Mouse (Mus musculus): ENCODE measurements at regions not wholly inside any gene's neighbourhood (a gene's known extent, or its start where the extent isn't known, plus 50 kb on each side); places are given as distances from the start of the nearest gene placed in this dataset.
A peak's percentile ranks its signal among the peaks of the same experiment; 100 is the strongest.

DNA sequence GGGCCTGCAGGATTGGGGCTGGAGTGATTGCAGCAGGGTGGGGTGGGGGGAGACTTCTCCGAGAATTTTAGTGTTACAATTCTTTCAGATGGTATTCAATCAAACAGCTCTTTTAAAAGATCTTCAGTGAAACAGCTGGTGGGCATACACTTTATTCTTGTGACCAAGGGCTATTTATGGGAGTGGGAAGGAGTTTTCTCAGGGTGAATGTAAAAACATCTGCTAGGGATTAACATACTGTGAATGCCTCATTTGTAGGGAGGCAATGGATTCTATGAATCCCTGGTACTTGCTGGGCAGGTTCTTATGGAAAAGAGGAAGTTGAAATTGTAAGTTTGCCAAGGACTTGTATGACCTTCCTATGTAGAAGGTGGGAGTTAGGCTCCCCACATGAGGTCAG lies 134.5 kb downstream of the 4930444P10Rik start:
- H3K27ac ChIP-seq (replicated peaks; ENCODE audit: low read depth, low read length): no peak overlapping the region
- no peaks in the 10 kb centered on the region for H3K27me3 ChIP-seq (ENCODE audit: control insufficient read depth, insufficient read depth, low read length)
- no peak overlapping the region for H3K4me2 ChIP-seq (ENCODE audit: low read length)
- H3K4me3 ChIP-seq (replicated peaks; ENCODE audit: low read depth, low read length): no peak overlapping the region
- WGBS: 31% methylated on average over 1 of the region's 1 CpGs
- DNase-seq (no peak), ATAC-seq (ENCODE audit: low FRiP score, low TSS enrichment) (peak; percentile 17; the same call in 1 of the 2 replicates)
- no peak overlapping the region for H3K9ac ChIP-seq (replicated peaks; ENCODE audit: low read length)
- no peaks in the 10 kb centered on the region for H3K4me1 ChIP-seq (ENCODE audit: control insufficient read depth, insufficient read depth, low read length)
- no peaks in the 10 kb centered on the region for H3K36me3 ChIP-seq (ENCODE audit: control insufficient read depth, insufficient read depth, low read length)
- no peaks in the 10 kb centered on the region for H3K9me3 ChIP-seq (ENCODE audit: control insufficient read depth, low read length)

GRCm38 (mm10) chr1:15943662-15944061 lies 149.5 kb downstream of the 4930444P10Rik start:
- H3K4me1 ChIP-seq (ENCODE audit: control insufficient read depth, insufficient read depth, low read length): no peaks in the 10 kb centered on the region
- no peak overlapping the region for H3K4me3 ChIP-seq (replicated peaks; ENCODE audit: low read depth, low read length)
- ATAC-seq (ENCODE audit: low FRiP score, low TSS enrichment): no peak
- no peak overlapping the region for H3K27ac ChIP-seq (replicated peaks; ENCODE audit: low read depth, low read length)
- no peak overlapping the region for H3K9ac ChIP-seq (replicated peaks; ENCODE audit: low read length)
- DNase-seq: no peak
- no peaks in the 10 kb centered on the region for H3K36me3 ChIP-seq (ENCODE audit: control insufficient read depth, insufficient read depth, low read length)
- H3K4me2 ChIP-seq (ENCODE audit: low read length): no peak overlapping the region
- no peaks in the 10 kb centered on the region for H3K27me3 ChIP-seq (ENCODE audit: control insufficient read depth, insufficient read depth, low read length)
- 81% methylated on average over 4 of the region's 4 CpGs for WGBS
- H3K9me3 ChIP-seq (ENCODE audit: control insufficient read depth, low read length): no peaks in the 10 kb centered on the region

DNA sequence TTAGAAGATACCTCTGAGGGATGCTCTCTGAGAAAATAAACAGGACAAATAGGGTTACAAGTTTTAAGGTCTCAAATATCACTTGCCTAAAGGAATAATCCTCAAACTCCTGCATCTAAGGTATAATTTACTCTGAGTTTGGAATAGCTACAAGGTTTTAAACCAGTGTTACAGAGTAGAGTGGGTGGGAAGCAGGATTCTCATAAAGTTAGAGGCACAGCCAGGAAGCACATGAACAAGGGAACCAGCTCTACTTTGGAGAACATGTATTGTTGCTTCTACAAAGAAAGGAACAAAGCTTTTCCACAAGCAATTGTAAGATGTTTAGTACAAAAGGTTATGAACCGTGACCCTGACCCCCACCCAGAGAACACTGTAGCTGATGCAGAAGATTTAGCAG lies 150.1 kb downstream of the 4930444P10Rik start:
- Histone ChIP-seq H3K36me3 (ENCODE audit: control insufficient read depth, insufficient read depth, low read length) (no peaks in the 10 kb centered on the region), H3K27me3 (ENCODE audit: control insufficient read depth, insufficient read depth, low read length) (no peaks in the 10 kb centered on the region), H3K9ac (replicated peaks; ENCODE audit: low read length) (no peak overlapping the region), H3K4me2 (ENCODE audit: low read length) (no peak overlapping the region), H3K4me3 (replicated peaks; ENCODE audit: low read depth, low read length) (no peak overlapping the region), H3K9me3 (ENCODE audit: control insufficient read depth, low read length) (no peaks in the 10 kb centered on the region), H3K27ac (replicated peaks; ENCODE audit: low read depth, low read length) (no peak overlapping the region), H3K4me1 (ENCODE audit: control insufficient read depth, insufficient read depth, low read length) (no peaks in the 10 kb centered on the region)
- 25% methylated on average over 1 of the region's 1 CpGs for WGBS
- DNase-seq (no peak), ATAC-seq (ENCODE audit: low FRiP score, low TSS enrichment) (no peak)

Data from midbrain, embryonic 14.5 days (tissue).